Mouse (Mus musculus): ENCODE data around the gene Gm17067.
"Not testable (repeated sequence)": the region's sequence is repeated elsewhere in the genome, so short reads cannot be mapped to it uniquely, and the experiment has no call there.

The Gm17067 gene

DNA sequence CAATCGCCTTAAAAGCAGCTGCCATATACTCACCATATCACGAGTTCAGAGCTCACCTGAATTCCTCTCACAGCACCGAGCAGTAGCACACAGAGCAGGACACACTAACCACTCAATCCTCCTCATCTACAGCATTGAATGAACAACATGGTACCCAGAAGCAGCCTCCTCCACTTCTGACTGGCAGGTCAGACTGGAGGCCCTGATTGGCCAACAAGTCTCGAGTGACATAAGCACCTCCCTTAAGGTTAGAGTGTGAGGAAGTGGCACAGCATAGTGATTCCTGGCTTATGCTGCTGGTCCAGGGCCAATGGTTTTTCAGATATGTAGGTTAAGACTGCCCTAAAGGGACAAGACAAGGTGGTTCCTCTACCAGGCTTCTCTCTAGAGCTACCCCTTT, at the start of gene Gm17067:
Gene Gm17067, minus strand, starts transcription at position 101 of the 400 bp plus-strand sequence.
- not testable (repeated sequence) for DNase-seq

DNA sequence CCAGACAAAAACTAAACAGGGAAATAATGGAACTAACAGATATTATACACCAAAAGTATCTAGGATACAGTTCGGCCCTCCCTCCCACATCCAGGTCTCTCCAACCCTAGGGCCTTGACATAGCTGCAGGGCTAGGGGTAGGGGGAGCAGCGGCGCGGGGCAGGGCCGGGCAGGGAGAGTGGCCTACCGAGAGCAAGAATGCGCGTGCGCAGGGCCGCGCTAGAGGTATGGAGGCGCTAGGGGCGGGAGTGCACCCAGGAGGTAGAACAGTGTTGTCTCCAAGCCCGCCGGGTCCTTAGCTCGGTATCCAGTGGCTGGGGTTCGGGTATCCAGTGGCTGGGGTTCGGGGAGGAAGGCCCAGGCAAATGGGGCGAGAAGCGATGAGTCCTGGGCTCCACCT, 23.0 kb upstream of the Gm17067 start:
- no peak for DNase-seq

DNA sequence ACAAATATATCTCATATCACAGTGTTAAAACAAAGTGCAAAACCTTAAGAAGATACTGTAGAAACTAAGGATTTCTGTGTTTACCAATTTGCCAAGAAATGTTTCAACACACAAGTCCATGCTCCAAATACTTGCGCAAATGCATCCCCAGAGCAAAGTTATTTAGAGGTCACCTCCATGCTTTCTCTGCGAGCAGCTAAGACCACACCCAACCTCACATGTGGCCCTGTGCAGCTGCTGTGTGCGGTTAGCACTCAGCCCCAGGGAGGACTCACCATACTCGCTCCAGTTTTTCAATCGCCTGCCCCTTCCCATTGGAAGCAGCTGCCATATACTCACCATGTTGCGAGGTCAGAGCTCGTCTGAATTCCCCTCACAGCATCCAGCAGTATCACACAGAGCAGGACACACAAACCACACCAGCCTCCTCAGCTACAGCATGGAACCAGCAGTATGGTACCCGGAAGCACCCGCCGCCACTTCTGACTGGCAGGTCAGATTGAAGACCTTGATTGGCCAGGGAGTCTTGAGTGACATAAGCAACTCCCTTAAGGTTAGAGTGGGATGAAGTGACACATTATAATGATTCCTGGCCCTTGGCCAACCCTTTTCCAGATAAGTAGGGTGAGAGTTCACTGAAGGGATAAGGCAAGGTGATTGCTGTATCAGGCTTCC, 11.9 kb upstream of the Gm17067 start:
- DNase-seq, result no peak

DNA sequence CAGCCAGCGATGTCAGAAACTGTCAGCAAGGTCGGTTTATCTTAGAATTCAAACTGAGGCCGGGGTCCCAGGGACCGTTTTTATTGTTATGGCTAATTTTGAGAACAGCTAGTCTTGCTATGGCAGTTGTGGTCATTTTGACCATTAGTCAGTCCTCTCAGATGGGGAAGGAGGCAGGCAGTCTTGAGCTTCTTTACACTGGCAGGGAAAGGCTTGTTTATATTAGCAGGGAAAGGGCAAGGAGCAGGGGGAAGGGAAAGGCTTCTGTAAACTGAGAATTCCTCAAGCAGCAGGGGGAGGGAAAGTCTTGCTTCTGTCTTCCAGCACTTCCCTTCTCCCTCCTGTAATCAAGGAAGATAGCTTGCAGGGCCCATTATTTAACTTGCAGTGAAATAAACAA, 33.6 kb downstream of the Gm17067 start:
- DNase-seq, result peak; percentile 15

DNA sequence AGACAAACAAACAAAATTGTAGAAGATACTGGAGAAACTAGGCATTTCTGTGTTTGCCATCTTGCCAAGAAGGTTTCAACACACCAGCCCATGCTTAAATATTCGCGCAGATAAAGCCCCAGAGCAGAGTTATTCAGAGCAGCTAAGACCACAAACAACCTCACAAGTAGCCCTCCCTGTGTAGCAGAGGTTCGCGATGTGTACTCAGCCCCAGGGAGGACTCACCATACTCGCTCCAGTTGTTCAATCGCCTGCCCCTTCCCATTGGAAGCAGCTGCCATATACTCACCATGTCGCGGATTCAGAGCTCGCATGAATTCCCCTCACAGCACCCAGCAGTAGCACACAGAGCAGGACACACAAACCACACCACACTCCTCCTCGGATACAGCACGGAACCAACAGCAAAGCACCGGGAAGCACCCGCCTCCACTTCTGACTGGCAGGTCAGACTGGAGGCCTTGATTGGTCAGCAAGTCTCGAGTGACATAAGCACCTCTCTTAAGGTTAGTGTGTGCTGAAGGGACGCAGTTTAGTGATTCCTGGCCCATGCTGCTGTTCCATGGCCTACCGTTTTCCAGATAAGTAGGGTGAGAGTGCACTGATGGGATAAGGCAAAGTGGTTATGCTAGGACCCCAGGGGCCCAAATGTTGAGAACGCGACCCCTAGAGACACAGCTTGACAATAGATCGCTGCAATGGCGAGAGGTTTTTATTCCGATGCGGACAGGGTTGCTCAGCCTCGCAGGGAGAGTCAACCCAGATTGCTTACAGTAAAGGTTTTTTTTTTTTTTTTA, 34.3 kb downstream of the Gm17067 start, which contains the start of gene Zfp975:
Gene Zfp975, minus strand, starts transcription at position 381 of the 797 bp plus-strand sequence.
- peak; percentile 76 for DNase-seq

DNA sequence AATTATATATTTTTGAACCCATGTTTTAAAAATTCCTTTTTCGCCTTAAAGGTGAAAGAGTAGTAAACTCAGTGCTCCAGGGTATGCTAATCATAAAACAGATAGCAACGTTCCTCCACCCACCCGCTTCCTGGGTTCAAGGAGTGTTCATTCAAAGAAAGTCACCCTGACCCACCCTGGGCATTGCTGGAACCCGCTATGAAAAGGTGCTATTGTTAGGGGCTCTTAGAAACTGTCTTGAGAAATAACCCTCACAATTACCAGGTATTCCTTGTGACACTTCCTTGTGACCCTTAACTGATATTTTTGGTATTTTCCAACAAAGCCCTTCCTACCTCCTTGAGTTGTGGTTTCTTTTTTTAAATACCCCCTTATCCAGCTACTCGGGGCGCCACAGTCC, 46.7 kb downstream of the Gm17067 start:
- DNase-seq, result not testable (repeated sequence)

DNA sequence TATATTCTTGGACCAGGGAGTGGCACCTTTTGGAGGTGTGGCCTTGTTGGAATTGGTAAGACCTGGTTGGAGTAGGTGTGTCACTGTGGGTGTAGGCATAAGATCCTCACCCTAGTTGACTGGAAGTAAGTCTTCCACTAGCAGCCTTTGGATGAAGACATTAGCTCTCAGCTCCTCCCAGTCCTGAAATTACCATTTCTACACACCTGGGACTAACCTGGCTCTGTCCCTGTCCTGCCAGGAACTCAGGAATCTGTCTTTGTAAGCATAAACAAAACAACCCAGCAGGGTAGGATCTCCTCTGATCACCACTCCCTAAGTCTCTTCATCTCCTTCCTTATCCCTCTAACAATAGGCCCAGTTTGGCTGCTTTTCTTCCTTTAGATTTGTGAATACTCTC, 47.2 kb downstream of the Gm17067 start:
- not testable (repeated sequence) for DNase-seq

DNA sequence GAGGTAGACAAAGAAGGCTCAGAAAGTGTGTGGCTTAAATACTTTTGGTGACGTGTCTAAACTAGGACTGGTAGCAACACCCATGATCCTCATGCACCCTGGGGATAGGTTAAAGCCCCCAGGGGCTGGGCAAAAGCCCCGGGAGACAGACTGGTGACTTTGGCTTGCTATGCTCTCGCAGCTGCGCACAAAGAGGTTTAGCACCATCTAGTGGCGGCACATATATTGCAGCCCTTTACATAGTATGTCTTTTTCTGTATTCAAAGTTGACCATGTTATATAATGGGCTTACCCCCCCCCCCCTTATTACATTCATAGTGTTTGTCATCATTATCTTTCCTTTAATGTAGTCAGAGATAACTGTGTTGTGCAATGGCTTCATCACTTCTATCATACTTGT, 66.7 kb downstream of the Gm17067 start:
- not testable (repeated sequence) for DNase-seq

All from cerebellum, adult 8-10 months (tissue).